Mouse (Mus musculus): ENCODE results near the gene Osbpl9.

The Osbpl9 gene

DNA sequence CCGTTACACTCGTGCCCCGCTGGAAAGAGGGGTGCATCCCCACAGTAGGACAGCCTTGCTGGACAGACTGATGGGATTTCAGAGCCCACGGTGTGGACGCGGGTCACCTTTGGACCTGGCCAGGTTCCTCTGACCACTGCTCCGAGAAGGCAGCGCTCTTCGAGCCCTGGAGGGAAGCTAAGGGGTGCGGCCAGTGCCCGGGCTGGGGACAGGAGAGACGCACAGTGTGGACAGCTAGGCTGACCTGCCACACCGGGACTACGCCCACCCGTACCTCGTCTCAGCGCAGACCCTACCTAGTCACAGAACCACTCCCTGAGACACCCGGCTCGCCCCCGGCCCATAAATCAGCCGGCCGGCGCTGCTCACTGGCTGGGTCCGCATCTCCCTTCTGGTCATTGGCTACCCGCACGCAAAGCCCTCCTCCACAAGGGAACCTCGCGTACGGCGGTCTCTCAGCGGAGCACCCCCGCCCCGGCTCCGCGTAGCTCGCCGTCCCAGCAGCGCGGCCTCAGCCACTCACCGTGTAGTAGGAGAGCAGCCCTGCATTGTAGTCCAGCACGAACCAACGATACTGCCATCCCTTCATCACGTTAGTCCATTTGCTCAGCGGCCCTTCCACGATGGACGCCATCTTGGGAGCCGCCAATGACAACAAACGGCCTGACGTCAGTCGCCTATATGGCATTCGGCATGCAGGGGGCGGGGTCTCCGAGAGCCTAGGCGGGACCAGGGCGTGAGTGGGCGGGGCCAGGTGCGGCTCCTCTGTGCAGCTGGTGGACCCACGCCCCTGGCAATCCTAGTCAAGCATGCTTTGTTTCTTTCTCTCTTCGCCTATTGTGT, at the start of gene Osbpl9:
TSS of gene Osbpl9 (minus strand) at position 691 of the 843 bp plus-strand sequence.
- peak; percentile 80 for DNase-seq (ENCODE audit: extremely low read depth, low read depth)

DNA sequence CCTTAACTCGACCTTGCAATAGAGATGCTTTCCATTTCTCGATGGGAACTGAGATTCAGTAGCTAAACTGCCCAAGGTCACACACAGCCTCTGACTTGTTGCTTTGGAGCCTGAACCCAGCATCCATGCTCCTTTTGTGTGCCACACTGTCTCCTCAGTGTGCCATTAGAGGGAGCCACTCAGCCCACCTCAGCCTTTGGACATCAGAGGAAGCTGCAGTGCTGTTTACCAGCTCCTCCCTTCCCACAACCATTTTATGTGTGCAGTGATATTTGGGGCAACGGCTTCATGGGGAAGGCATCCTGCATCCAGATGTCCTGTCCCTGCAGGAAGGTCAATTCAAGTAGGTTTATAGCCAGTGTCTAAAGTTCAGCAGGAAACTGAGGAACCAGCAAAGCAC, 49.5 kb upstream of the Osbpl9 start:
- no peak for DNase-seq (ENCODE audit: extremely low read depth, low read depth)

DNA sequence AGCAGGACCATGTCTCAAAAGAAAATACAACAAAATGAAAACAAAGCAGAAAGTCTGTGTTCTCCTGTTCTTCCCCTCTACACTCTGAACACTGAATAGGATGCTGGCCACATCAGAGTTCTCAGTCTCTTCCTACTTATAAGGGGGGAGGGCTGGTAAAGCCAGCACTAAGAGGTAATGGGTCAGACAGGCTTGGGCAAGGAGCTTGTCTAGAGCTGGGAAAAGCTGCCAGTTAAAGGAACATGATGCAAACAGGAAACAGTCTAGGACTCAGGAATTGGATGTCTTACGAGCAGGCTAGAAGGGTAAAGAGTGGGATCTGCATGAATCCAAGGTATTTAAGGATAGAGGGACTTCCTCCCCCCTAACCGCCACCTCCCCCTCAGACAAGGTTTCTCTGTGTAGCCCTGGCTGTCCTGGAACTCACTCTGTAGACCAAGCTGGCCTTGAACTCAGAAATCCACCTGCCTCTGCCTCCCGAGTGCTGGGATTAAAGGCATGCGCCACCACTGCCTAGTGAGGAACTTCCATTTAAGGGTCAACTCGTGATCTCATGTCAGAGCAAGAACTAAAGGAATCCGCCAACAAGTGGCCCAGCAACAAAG, 43.0 kb upstream of the Osbpl9 start:
- DNase-seq (ENCODE audit: extremely low read depth, low read depth), result no peak

DNA sequence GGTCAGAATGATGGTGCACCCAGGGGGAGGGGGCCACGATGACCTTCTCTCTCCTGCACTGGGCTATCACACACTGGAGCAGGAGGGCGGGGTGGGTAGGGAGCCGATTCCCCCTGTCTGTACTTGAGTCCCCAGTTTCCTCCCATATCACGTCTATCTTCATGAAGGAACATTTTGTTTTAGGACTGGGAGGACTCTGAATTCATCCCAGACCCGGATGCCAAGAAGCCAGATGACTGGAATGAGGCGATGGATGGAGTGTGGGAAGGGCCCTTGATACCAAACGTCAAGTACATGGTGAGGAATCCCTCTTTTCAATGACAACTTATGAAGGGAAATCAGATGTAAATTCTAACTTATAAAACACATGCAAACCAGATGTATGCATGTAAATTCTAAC, 42.4 kb upstream of the Osbpl9 start:
- no peak for DNase-seq (ENCODE audit: extremely low read depth, low read depth)

DNA sequence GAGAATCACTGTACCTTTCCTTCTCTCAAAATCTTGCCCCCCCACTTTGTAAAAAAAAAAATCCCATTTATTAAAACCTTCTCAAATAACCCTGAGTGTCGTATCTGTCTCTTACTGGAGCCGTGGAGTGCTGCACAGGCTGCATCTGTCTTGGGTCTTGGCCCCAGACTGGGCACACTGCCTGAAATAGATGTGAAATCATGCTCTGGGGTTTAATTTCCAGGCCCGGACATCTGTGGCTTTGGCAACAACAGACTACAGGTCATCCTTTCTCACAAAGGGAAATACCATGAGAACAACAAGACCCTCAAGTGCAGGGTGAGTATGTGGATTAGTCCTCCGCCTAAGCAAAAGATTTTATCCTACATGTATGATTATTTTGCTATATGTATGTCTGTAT, 39.9 kb upstream of the Osbpl9 start:
- no peak for DNase-seq (ENCODE audit: extremely low read depth, low read depth)

DNA sequence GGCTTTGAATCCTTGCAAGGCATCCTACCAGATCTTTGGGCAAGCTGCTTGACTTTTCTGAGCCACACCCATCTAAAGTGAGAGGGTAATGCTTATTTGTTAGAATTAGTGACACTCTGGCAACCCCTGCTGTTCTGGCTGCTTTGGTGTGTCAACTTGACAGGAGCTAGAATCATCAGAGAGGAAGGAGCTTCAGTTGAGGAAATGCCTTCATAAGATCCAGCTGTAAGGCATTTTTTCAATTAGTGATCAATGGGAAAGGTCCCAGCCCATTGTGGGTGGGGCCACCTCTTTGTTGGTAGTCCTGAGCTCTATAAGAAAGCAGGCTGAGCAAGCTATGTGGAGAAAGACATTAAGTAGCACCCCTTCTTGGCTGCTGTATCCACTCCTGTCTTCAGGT, 39.1 kb upstream of the Osbpl9 start:
- DNase-seq (ENCODE audit: extremely low read depth, low read depth), result no peak

DNA sequence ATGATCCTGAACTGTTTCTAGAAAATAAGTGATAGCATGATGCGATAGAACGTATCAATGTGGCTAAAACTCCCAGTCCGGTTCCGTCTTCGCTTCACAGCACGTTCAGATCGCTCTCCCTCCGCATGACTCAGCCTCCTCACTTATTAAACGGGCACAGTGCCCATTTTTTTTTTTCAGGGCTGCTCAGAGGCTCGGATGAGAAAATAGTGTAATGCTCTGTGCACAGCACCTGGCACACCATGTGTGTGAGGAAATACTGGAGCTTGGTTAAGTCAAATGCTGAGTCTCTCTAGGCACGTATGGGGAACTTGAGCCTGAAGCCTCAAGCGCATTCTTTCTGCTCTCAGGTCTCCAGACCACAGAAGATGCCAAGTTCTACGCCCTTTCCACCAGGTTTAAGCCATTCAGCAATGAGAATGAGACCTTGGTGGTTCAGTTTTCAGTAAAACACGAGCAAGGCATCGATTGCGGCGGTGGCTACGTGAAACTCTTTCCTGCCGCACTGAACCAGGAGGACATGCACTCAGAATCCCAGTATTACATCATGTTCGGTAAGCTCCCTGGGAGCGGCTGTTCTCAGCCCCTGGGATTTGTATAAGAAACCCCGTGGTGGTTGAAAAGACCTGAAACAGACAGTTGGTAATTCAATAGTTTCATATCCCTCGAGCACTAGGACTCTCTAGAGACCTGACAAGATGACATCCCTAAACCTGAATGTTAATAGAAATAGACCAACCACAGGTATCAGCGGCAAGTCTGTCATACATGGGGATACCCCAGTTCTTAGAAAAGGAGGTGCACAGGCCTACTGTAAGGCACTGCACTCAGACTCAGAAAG, 36.6 kb upstream of the Osbpl9 start:
- DNase-seq (ENCODE audit: extremely low read depth, low read depth), result no peak

DNA sequence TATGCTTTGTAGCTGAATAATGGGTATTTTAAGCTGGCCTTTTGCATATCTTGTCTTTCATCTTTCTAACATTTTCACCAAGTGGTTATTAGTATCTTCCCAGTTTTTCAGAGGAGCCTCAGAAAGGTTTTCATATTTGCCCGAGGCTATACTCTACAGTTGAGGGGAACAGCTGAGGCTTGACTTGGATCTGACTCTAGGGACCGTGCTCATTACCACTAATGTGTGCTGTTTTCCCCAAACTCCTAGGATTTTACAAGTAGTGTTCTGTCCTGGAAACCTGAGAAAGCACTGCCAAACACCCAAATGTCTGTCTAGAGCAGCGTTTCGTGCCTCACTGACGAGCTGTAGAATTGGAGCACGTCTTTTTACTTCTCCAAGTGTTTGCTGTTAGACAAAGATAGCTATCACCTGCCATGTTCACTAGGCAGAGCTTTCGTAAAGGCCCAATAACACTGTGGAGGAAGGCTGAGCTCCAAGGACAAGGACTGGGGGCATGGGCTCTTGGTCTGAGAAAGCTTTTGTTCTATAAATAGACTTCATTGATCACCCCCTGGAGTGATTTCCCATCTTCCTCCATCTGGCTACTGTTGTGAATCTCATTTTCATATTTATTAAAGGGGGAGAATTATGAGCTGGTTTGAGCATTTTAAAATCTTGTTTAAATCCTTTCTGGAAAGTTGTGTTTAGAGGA, 34.3 kb upstream of the Osbpl9 start:
- no peak for DNase-seq (ENCODE audit: extremely low read depth, low read depth)

DNA sequence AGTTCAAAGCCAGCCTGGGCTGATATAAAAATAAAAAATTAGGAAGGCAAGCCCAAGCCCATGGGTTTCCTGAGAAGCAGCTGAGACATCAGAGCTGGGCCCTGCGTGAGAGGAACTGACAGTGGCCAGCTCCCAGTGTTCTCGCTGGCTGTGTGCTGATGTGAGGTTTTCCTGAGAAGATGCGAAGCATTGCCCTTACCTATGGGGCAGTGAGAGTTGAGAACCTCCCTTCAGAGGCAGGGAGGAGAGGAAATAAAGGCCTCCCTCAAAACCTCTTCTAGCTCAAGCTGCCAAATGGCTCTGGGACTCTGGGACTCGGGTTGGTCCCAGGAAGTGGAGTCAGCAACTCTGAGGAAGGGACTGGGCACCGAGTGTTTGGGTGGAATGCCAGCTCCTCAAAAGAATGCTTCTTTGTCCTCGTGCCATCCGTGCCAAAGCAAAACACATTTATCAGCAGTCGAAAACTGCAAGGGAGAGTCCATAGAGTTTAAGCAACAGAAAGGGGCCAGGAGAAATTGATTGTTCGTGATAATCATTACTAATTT, 32.8 kb upstream of the Osbpl9 start:
- no peak for DNase-seq (ENCODE audit: extremely low read depth, low read depth)

DNA sequence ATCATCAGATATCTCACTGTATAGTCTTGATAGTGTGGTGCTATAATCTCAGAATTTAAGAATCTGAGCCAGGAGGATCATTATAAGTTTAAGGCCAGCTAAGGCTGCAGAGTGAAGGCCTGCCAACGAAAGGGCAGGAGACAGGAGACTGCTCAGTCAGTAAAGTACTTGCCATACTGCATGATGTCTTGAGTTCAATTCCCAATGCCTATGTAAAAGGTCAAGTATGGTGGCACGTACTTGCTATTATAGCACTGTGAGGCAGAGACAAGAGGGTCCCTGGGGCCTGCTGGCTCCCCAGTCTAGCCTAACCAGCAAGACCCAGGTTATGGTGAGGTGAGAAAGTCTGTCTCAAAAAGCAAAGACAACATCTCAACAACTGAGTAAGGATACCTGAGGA, 32.1 kb upstream of the Osbpl9 start, which contains the start of gene Calr4:
TSS of gene Calr4 (plus strand) at position 301 of the 400 bp plus-strand sequence.
- DNase-seq (ENCODE audit: extremely low read depth, low read depth), result no peak

DNA sequence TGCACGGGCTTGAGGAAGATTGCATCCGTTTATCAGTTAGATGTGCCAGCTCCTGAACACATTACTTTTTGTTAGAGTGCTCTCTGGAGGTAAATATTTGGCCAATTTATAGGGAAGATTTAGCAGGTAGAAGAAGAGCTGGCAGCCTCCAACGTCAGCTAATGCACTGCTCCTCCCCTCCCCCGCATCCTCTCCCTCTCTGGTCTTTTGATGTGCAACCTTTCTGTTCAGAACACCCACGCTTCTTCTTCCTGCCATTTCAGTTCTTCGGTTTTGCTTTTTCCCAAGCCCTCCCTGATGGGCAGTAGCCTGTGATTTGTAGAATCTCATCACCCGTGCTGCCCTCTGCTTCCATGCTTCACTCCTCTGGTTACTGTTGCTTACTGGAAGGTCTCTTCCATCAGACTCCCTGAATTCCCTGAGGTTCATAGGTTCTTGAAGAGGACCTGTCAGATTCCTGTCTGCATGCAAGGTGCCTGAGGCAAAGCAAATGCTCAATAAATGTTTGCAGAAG, 27.8 kb upstream of the Osbpl9 start:
- DNase-seq (ENCODE audit: extremely low read depth, low read depth), result no peak

DNA sequence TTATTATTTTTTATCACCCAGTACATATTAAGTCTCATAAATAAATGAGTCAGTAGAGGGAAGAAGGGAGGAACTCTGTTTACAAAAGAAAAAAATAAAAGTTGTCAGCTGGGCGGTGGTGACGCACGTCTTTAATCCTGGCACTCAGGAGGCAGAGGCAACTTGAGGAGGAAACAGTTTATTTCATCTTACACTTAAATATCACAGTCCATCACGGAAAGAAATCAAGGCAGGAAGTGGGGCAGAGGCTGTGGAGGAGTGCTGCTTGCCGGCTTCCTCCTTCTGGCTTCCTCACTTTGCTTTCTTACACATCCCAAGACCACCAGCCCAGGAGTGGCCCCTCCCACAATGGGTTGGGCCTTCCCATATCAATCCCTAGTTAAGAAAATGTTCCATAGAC, 24.0 kb upstream of the Osbpl9 start:
- no peak for DNase-seq (ENCODE audit: extremely low read depth, low read depth)

DNA sequence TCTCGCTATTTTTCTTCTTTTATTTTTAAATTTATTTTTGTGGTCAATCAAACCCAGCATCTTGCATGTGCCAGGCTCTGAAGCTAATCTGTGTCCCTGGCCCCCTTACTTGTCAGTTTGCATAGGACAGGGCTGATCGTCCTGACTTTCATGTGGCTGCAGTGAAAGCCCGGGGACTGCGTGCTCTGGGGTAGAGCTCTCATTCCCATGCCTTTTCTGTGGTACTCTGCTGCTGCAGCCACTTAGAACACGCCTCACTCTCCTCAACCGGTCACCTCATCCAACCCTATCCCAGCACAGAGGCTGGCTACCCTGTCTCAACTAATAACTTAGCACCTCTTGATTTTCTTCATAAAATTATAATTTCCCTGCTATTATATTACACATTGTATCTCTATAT, 23.5 kb upstream of the Osbpl9 start:
- no peak for DNase-seq (ENCODE audit: extremely low read depth, low read depth)

DNA sequence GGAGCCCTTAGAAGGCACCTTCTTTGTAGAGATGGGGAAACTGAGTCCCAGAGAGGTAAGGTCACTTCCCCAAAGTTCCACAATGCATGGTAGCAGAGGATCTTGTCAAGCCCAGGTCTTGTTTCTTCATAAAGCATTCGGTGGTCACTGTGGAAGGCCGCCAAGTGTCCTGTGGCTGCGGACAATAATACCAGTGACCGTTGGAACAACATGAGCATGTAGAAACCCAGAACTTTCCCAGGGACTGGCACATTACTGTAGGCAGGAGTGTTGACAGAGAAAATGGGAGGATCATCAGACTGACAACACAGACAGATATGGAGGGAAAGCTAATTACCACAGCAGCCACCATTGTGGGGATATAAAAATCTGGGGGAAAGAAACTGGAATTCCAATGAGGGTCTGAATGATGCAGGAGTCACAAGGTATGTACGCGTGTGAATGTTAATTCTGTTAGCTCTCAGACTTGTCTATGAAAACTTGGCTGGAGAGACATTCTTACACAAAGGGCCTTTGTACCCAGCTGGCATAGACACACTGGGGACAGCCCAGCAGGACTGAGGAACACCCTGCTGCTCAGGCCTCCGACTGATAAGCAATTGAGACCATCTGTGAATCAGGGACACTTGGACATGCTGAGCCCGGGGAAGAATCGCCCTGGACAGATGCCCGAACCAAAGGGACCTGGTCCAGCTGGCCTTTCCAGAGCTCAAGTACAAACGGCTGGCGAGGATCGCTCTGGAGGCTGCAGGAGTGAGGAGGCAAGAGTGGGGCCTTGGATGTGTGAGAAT, 22.9 kb upstream of the Osbpl9 start:
- DNase-seq (ENCODE audit: extremely low read depth, low read depth), result no peak

DNA sequence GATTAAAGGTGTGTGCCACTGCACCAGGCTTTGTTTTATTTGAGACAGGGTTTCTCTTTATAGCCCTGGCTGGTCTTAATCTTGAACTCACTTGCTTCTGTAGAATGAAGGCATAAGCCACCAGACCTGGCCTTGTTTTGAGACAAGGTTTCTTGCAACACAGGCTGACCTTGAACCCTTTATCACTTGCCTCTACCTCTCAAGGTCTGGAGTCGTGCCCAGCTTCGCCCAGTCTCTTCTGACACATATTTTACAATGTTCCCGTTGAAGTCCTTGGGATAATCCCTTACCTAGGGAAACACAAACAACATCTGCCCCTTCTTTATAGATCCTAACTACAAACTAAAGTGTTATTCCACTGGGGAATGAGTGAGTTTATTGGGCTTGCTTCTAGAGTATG, 19.9 kb upstream of the Osbpl9 start:
- DNase-seq (ENCODE audit: extremely low read depth, low read depth), result no peak

DNA sequence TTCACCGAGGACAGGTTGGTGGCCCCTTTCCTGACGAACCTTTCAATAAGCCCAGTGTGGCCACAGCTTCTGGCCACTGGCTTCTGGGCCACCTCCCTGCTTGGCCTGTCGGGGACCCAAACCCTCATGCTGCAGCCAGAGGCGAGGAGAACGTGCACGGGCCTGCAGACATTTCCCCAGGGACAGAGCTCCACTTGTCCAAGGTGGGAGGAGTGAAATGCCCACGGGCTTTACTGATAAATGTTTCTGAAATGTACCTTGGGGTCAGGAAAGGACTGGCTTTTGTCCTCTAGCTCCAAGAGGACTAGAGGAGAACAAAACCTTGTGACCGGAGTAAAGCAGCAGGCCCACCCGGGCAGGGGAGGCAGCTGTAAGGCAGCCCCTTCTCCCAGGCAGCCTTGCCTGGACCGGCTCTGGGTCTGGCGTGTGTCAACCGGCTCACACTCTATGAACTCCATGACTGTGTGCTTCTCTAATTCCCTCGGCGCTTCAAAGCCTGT, 18.4 kb upstream of the Osbpl9 start:
- no peak for DNase-seq (ENCODE audit: extremely low read depth, low read depth)

DNA sequence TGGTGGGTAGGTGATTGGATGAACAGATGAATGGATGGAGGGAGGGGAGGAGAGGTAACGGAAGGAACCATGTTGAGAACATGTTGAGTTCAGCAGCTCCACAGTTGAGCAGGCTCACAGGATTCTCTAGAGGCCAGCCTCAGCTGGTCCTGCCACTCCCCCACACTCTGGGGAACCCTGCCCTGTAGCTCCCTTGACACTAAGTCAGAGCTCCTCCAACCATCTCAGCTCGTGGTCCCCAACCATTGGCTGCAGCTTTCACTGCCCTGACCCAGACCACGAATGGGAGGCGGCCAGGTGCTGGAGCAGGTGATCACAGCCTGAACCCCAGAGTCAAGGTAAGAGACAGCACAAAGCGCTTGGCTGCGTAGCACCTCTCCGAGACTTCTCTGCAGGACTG, 15.9 kb upstream of the Osbpl9 start:
- no peak for DNase-seq (ENCODE audit: extremely low read depth, low read depth)

DNA sequence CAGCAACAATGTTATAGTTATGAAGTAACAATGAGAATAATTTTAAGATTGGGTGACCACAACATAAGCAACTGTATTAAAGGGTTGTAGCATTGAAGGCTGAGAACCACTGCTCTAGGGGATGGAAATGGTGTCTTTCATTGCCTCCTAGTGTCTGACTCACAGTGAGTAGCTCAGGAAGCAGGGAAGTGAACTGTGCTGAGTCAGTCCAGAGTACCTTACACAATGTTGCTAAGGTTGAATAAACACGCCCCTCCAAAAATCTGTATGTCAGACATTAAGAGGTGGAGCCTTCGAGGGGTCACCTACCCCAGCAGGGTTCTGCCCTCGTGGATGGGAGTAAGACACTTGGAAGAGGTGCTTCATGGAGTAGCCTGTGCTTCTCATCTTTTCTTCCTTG, 11.9 kb upstream of the Osbpl9 start:
- DNase-seq (ENCODE audit: extremely low read depth, low read depth), result no peak

DNA sequence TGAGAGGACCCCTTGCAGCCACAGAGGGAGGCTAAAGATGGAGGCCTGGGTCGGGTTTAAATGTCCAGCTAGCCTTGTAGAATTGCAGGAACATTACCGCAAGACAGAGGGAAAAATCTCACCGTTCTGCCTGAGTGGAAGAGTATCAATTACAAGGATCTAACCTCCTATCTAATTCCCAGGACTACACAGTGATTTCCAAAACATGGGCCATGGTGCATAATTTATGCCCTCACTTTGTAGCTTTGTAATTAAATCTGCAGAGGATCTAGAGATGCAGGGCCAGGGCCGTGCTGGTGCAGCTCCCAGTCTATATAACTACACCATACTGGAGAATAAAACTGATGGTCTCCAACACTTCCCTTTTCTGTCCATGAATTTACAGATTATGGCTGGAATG, 8.8 kb upstream of the Osbpl9 start:
- no peak for DNase-seq (ENCODE audit: extremely low read depth, low read depth)

DNA sequence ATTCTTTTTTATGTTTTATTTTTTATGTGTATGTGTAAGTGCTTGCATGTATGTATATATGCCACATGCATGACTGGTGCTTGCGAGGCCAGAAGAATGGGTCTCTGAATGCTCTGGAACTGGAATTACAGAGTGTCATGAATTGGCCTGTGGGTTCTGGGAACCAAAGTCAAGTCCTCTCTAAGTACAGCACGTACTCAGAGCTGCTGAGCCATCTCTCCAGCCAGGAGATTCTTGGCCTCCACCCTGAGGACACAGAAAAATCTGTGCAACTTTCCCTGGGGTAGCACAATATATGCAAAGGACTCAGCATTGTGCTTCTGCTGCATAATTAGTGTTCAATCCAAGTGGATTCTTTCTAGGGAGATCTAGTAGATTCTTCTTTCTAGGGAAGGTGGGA, 8.2 kb upstream of the Osbpl9 start:
- no peak for DNase-seq (ENCODE audit: extremely low read depth, low read depth)

All from MEL-GATA-1-ER (cell line).